Mouse (Mus musculus) neural tube, embryonic 11.5 days (tissue): ENCODE measurements around the gene Plac9a. TPM values are rescaled to one million over a fixed set of nuclear protein-coding genes. Genes with fewer than 3 reads are reported as not detected.
"Not testable (repeated sequence)": the region's sequence is repeated elsewhere in the genome, so short reads cannot be mapped to it uniquely, and the experiment has no call there.

Experiments
- ATAC-seq: fragments of 200-750 bp; cut with Nextera tagmentation; 2 replicates; pipeline ENCODE4 v1.8.0; 2017; ENCODE audit warnings: moderate number of reproducible peaks, mild to moderate bottlenecking, moderate TSS enrichment, moderate library complexity; ENCODE audit not compliant: insufficient read depth, low FRiP score, low TSS enrichment
- DNase-seq: peaks from one replicate; pipeline ENCODE4 v3.0.0-alpha.2; 2015; ENCODE audit warnings: low spot score
- H3K27ac ChIP-seq: fragments of 300-500 bp; sonication (generic); 2 replicates; pipeline ENCODE4 v1.5.1; 2014; ENCODE audit warnings: low read depth, mild to moderate bottlenecking, low read length
- H3K27me3 ChIP-seq: fragments of 300-500 bp; sonication (generic); 2 replicates; pipeline ENCODE4 v1.6.1; 2014; ENCODE audit warnings: mild to moderate bottlenecking, low read length, mixed read lengths; ENCODE audit not compliant: control insufficient read depth, insufficient read depth
- H3K36me3 ChIP-seq: fragments of 300-500 bp; sonication (generic); 2 replicates; pipeline ENCODE4 v1.6.1; 2014; ENCODE audit warnings: mild to moderate bottlenecking, low read length, moderate library complexity, mixed read lengths; ENCODE audit not compliant: control insufficient read depth, insufficient read depth
- H3K4me1 ChIP-seq: fragments of 300-500 bp; sonication (generic); 2 replicates; pipeline ENCODE4 v1.6.1; 2014; ENCODE audit warnings: low read length, mixed read lengths; ENCODE audit not compliant: control insufficient read depth, insufficient read depth
- H3K4me2 ChIP-seq: fragments of 300-500 bp; sonication (generic); 2 replicates; pipeline ENCODE4 v1.6.1; 2014; ENCODE audit warnings: low read depth, mild to moderate bottlenecking, moderate library complexity
- H3K4me3 ChIP-seq: fragments of 300-500 bp; sonication (generic); 2 replicates; pipeline ENCODE4 v1.5.1; 2014; ENCODE audit warnings: low read depth, low read length
- H3K9ac ChIP-seq: fragments of 300-500 bp; sonication (generic); 2 replicates; pipeline ENCODE4 v1.6.1; 2014; ENCODE audit warnings: mild to moderate bottlenecking, low read length
- H3K9me3 ChIP-seq: fragments of 300-500 bp; sonication (generic); 2 replicates; pipeline ENCODE4 v1.6.1; 2016; ENCODE audit warnings: low read length; ENCODE audit not compliant: control insufficient read depth
- whole genome bisulfite sequencing: fragments of 180-500 bp; shearing (Covaris S2); extraction: QIAGEN DNeasy Blood & Tissue Kit; methylation state at CpG from one replicate; pipeline ENCODE4 v1.1.7; 2014; 5-methylcytosine and 5-hydroxymethylcytosine counted together
- polyA plus RNA-seq: library from polyadenylated mRNA; unstranded; fragments of >200 nt; fragmentation: Nextera tagmentation; extraction: Ambion mirVana; gene quantifications from 2 replicates; pipeline ENCODE4 v1.2.1, GENCODE M21; 2014

The Plac9a gene
- polyA plus RNA-seq, 1 experiment from 2014 or later = not detected

GRCm38 (mm10) chr14:25905243-25905642, 2.3 kb upstream of the Plac9a start:
- not testable (repeated sequence) for DNase-seq, H3K27me3 ChIP-seq, H3K9ac ChIP-seq, ATAC-seq, H3K27ac ChIP-seq, H3K4me3 ChIP-seq, H3K4me2 ChIP-seq, H3K4me1 ChIP-seq, H3K36me3 ChIP-seq, H3K9me3 ChIP-seq
- WGBS = 80% methylated on average over 1 of the region's 5 CpGs

GRCm38 (mm10) chr14:25895686-25896085, 7.2 kb downstream of the Plac9a start:
- not testable (repeated sequence) for H3K27ac ChIP-seq, ATAC-seq, H3K27me3 ChIP-seq, DNase-seq, H3K9ac ChIP-seq, H3K4me3 ChIP-seq, H3K4me2 ChIP-seq, H3K4me1 ChIP-seq, H3K36me3 ChIP-seq, H3K9me3 ChIP-seq
- WGBS = no CpG with 5 or more reads among the region's 7 CpGs

GRCm38 (mm10) chr14:25894566-25894965, 8.3 kb downstream of the Plac9a start:
- no CpG with 5 or more reads among the region's 3 CpGs for WGBS
- H3K36me3 ChIP-seq, ATAC-seq: not testable (repeated sequence)

GRCm38 (mm10) chr14:25885886-25886285, 17.0 kb downstream of the Plac9a start:
- not testable (repeated sequence) for H3K27ac ChIP-seq, H3K4me2 ChIP-seq, H3K36me3 ChIP-seq, DNase-seq, H3K9me3 ChIP-seq, H3K4me3 ChIP-seq, H3K27me3 ChIP-seq, ATAC-seq, H3K9ac ChIP-seq, H3K4me1 ChIP-seq
- WGBS = no CpG with 5 or more reads among the region's 12 CpGs

More at GRCm38 (mm10) chr14:25894566-25894965, 8.3 kb downstream of the Plac9a start:
- H3K27me3 ChIP-seq, H3K4me2 ChIP-seq, H3K9ac ChIP-seq, H3K9me3 ChIP-seq, H3K27ac ChIP-seq, H3K4me1 ChIP-seq, DNase-seq, H3K4me3 ChIP-seq: not testable (repeated sequence)

GRCm38 (mm10) chr14:25881769-25882168, 21.1 kb downstream of the Plac9a start:
- H3K27ac ChIP-seq, H3K27me3 ChIP-seq, H3K9me3 ChIP-seq, H3K9ac ChIP-seq, DNase-seq, H3K4me2 ChIP-seq, H3K36me3 ChIP-seq, H3K4me3 ChIP-seq, H3K4me1 ChIP-seq, ATAC-seq: not testable (repeated sequence)
- no CpG with 5 or more reads among the region's 9 CpGs for WGBS

- no CpG with 5 or more reads among the region's 7 CpGs for whole genome bisulfite sequencing
Observed at GRCm38 (mm10) chr14:25876640-25877039, 26.3 kb downstream of the Plac9a start.

GRCm38 (mm10) chr14:25872461-25873415, 30.2 kb downstream of the Plac9a start:
- no peaks in the 10 kb centered on the region for H3K4me1 ChIP-seq
- no peaks in the 10 kb centered on the region for H3K27me3 ChIP-seq
- DNase-seq (no peak), ATAC-seq (no peak)
- no peaks in the 10 kb centered on the region for H3K36me3 ChIP-seq
- no peaks in the 10 kb centered on the region for H3K9me3 ChIP-seq
- H3K4me2 ChIP-seq = no peak overlapping the region
- no peak overlapping the region for H3K9ac ChIP-seq
- H3K27ac ChIP-seq = no peak overlapping the region
- H3K4me3 ChIP-seq = no peak overlapping the region
- 84% methylated on average over 8 of the region's 8 CpGs for WGBS

More at GRCm38 (mm10) chr14:25876640-25877039, 26.3 kb downstream of the Plac9a start:
- ATAC-seq, H3K4me1 ChIP-seq, H3K9ac ChIP-seq, H3K27me3 ChIP-seq, H3K9me3 ChIP-seq, H3K4me3 ChIP-seq, H3K4me2 ChIP-seq, H3K27ac ChIP-seq, DNase-seq, H3K36me3 ChIP-seq: not testable (repeated sequence)

- no peak overlapping the region for H3K9ac ChIP-seq
- H3K27ac ChIP-seq = no peak overlapping the region
- H3K4me2 ChIP-seq = no peak overlapping the region
Observed at GRCm38 (mm10) chr14:25869135-25869878, 33.6 kb downstream of the Plac9a start.

More at GRCm38 (mm10) chr14:25869135-25869878, 33.6 kb downstream of the Plac9a start:
- DNase-seq (no peak), ATAC-seq (no peak)
- Histone ChIP-seq H3K9me3 (no peaks in the 10 kb centered on the region), H3K4me3 (no peak overlapping the region), H3K27me3 (no peaks in the 10 kb centered on the region), H3K4me1 (no peaks in the 10 kb centered on the region), H3K36me3 (no peaks in the 10 kb centered on the region)
- WGBS = 70% methylated on average over 9 of the region's 9 CpGs
